Mouse (Mus musculus): ENCODE measurements around the gene Gpr157.
A peak's percentile ranks its signal among the peaks of the same experiment; 100 is the strongest.

Gpr157 gene

GRCm38 (mm10) chr4:150072416-150073101 is 14.6 kb upstream of the Gpr157 start:
- no peak for DNase-seq

GRCm38 (mm10) chr4:150073102-150073473 is 14.1 kb upstream of the Gpr157 start:
- no peak for DNase-seq

- DNase-seq: no peak
Observed at GRCm38 (mm10) chr4:150075350-150075749, 11.8 kb upstream of the Gpr157 start.

- DNase-seq: no peak
Observed at GRCm38 (mm10) chr4:150076147-150076546, 11.0 kb upstream of the Gpr157 start.

GRCm38 (mm10) chr4:150078646-150079045 is 8.5 kb upstream of the Gpr157 start:
- DNase-seq: no peak

- no peak for DNase-seq
Observed at GRCm38 (mm10) chr4:150079244-150079643, 7.9 kb upstream of the Gpr157 start.

- DNase-seq: no peak
Observed at GRCm38 (mm10) chr4:150080330-150080967, 6.7 kb upstream of the Gpr157 start.

- DNase-seq: no peak
Observed at GRCm38 (mm10) chr4:150085366-150085765, 1.8 kb upstream of the Gpr157 start.

GRCm38 (mm10) chr4:150086841-150087160 is 364 bp upstream of the Gpr157 start:
- DNase-seq: no peak

- no peak for DNase-seq
Observed at GRCm38 (mm10) chr4:150087890-150088530, 845 bp downstream of the Gpr157 start.

GRCm38 (mm10) chr4:150089121-150089520 is 2.0 kb downstream of the Gpr157 start:
- DNase-seq: no peak

GRCm38 (mm10) chr4:150091887-150092582 is 4.9 kb downstream of the Gpr157 start:
- DNase-seq: peak in 1 of 2 experiments; percentile 31

- no peak for DNase-seq
Observed at GRCm38 (mm10) chr4:150092583-150092902, 5.4 kb downstream of the Gpr157 start.

GRCm38 (mm10) chr4:150093560-150094462 is 6.6 kb downstream of the Gpr157 start:
- DNase-seq: no peak

- DNase-seq: no peak
Observed at GRCm38 (mm10) chr4:150094463-150094789, 7.3 kb downstream of the Gpr157 start.

GRCm38 (mm10) chr4:150096309-150096708 is 9.1 kb downstream of the Gpr157 start:
- no peak for DNase-seq

- DNase-seq: no peak
Observed at GRCm38 (mm10) chr4:150097847-150098246, 10.7 kb downstream of the Gpr157 start.

- DNase-seq: no peak
Observed at GRCm38 (mm10) chr4:150098880-150099279, 11.7 kb downstream of the Gpr157 start.

GRCm38 (mm10) chr4:150102822-150103221 is 15.7 kb downstream of the Gpr157 start:
- DNase-seq: no peak

GRCm38 (mm10) chr4:150105671-150106070 is 18.5 kb downstream of the Gpr157 start:
- no peak for DNase-seq

- DNase-seq: no peak
Observed at GRCm38 (mm10) chr4:150106637-150107036, 19.5 kb downstream of the Gpr157 start.

GRCm38 (mm10) chr4:150109636-150110035 is 22.5 kb downstream of the Gpr157 start:
- DNase-seq: no peak

- no peak for DNase-seq
Observed at GRCm38 (mm10) chr4:150110373-150110772, 23.2 kb downstream of the Gpr157 start.

Data from thymus, adult 18-20 months (tissue).